Mouse (Mus musculus) embryonic fibroblast, embryonic 13.5 days (primary cell): ENCODE data around the gene Nkd2.

Experiments
- CTCF ChIP-seq: IDR thresholded peaks from 2 replicates; pipeline ENCODE4 v1.5.1; 2011; ENCODE audit warnings: mild to moderate bottlenecking, control low read depth, low read length, moderate library complexity, borderline replicate concordance; ENCODE audit not compliant: insufficient read depth
- POLR2A ChIP-seq: IDR thresholded peaks from 2 replicates; pipeline ENCODE4 v1.6.1; 2011; ENCODE audit warnings: low read depth, mild to moderate bottlenecking, control low read depth, low read length, moderate library complexity

DNA sequence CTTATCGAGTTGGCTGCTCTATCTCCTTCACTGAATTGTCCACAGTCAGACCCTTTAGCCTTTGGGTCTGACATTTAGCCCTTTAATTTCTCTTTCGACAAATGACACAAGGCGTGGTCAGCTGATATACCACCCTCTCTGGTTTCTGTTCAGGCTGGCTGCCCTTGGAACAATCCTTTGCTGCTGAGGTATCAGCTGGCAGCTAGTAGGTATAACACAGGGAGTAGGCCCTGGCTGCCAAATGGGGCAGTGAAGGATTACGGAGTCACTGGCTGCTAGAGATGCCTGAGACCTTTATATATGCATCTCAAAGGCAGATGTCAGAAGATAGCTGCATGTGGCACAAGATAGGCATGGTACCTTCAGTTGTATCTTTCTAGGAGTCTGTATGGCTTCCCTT, 71.6 kb downstream of the Nkd2 start:
- TF ChIP-seq CTCF (no peak), POLR2A (no peak)
